Mouse (Mus musculus): ENCODE data around the gene Arxes1. TPM values are rescaled to one million over a fixed set of nuclear protein-coding genes. Genes with fewer than 3 reads are reported as not detected.

The Arxes1 gene
- total RNA-seq (2023) = not detected

GRCm38 (mm10) chrX:136032799-136033763 is at the start of gene Arxes1:
Gene Arxes1, plus strand, starts transcription at chrX:136033367.

DNA sequence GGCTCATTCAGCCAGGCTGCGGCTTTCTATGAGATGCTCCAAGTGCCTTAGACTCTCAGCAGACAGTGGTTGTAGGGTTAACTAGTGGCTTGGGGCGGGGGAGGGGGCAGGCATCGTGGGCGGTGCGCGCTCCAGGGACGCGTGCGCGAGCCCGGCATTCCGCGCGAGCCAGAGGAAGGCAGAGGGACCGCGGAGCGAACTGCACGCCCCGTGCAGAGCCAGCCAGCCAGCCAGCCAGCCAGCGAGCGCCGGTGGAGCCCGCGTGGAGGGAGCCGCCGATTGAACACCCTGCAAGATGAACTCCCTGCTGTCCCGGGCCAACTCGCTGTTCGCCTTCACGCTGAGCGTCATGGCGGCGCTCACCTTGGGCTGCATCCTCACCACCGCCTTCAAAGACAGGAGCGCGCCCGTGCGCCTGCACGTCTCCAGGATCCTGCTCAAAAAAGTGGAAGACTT is 39.5 kb upstream of the Arxes1 start, which contains the start of gene Arxes2:
Gene Arxes2, plus strand, starts transcription at position 161 of the 456 bp plus-strand sequence.

GRCm38 (mm10) chrX:136068020-136068419 is 34.9 kb downstream of the Arxes1 start, which contains the start of gene Bex2:
Gene Bex2, minus strand, starts transcription at chrX:136068236.

Other genes starting within 250 kb of the Arxes1 start
- 17.1 TPM for gene Bhlhb9, start 235.8 kb upstream of the Arxes1 start, total RNA-seq (2023)
- gene Gprasp2, start 194.3 kb upstream of the Arxes1 start, total RNA-seq (2023) = 17.6 TPM
- 1.4 TPM for gene Arxes2, start 39.5 kb upstream of the Arxes1 start, total RNA-seq (2023)
- 3.2 TPM for gene Bex2, start 34.9 kb downstream of the Arxes1 start, total RNA-seq (2023)
- gene Nxf3, start 51.9 kb downstream of the Arxes1 start, total RNA-seq (2023) = not detected
- gene Bex4, start 105.6 kb downstream of the Arxes1 start, total RNA-seq (2023) = not detected
- gene Tceal8, start 139.0 kb downstream of the Arxes1 start, total RNA-seq (2023) = 0.83 TPM
- gene Tceal5, start 170.5 kb downstream of the Arxes1 start, total RNA-seq (2023) = not detected
- not detected for gene Tceal7, start 181.4 kb downstream of the Arxes1 start, total RNA-seq (2023)
- gene Bex1, start 182.1 kb downstream of the Arxes1 start, total RNA-seq (2023) = 4.6 TPM
- gene Tceal9, start 211.7 kb downstream of the Arxes1 start, total RNA-seq (2023) = 36.0 TPM
- gene Bex3, start 236.9 kb downstream of the Arxes1 start, total RNA-seq (2023) = 61.1 TPM